Mouse (Mus musculus) heart, adult 8-10 months (tissue): ENCODE measurements around the gene Gm10600. TPM values are rescaled to one million over a fixed set of nuclear protein-coding genes. Genes with fewer than 3 reads are reported as not detected.
"Not testable (repeated sequence)": the region's sequence is repeated elsewhere in the genome, so short reads cannot be mapped to it uniquely, and the experiment has no call there.

Experiments
- DNase-seq: peaks from one replicate; pipeline ENCODE4 v3.0.0; 2022; ENCODE audit warnings: low spot score
- total RNA-seq, 4 experiments: library from RNA; stranded (reverse); gene quantifications; 2 replicates each; pipeline ENCODE4 v1.2.4; 2022

Gm10600 gene
- total RNA-seq, result under 1 TPM in 2 of 4 experiments, not detected in 2; 0.25 to 0.28 TPM

GRCm38 (mm10) chr4:42240339-42240738, at the start of gene Gm10600:
Gene Gm10600, plus strand, starts transcription at chr4:42240639.
- not testable (repeated sequence) for DNase-seq

GRCm38 (mm10) chr4:42255467-42255866, 15.0 kb downstream of the Gm10600 start, which contains the start of gene Ccl21b:
Gene Ccl21b, plus strand, starts transcription at chr4:42255767.
- not testable (repeated sequence) for DNase-seq

Other genes starting within 250 kb of the Gm10600 start
- gene Gm21093, start 205.9 kb upstream of the Gm10600 start, total RNA-seq, result under 1 TPM in 1 of 4 experiments, not detected in 3; 0.22 TPM
- gene Gm3893, start 149.4 kb upstream of the Gm10600 start, total RNA-seq, result not detected
- gene Gm13304, start 125.8 kb upstream of the Gm10600 start, total RNA-seq, result 10 to 100 TPM; 28.4 to 45.6 (median 39.5) TPM
- gene Gm13306, start 87.2 kb upstream of the Gm10600 start, total RNA-seq, result not detected
- not detected for gene Gm13305, start 72.0 kb upstream of the Gm10600 start, total RNA-seq
- not detected for gene Ccl21b, start 15.1 kb downstream of the Gm10600 start, total RNA-seq
- gene Gm21953, start 53.6 kb downstream of the Gm10600 start, total RNA-seq, result not detected
- under 1 TPM in 1 of 4 experiments, not detected in 3; 0.11 TPM for gene Fam205a3, start 77.7 kb downstream of the Gm10600 start, total RNA-seq
- gene Gm21586, start 198.7 kb downstream of the Gm10600 start, total RNA-seq, result not detected
- gene Gm2163, start 226.1 kb downstream of the Gm10600 start, total RNA-seq, result under 1 TPM in 1 of 4 experiments, not detected in 3; 0.13 TPM